Mouse (Mus musculus) R1 (cell line): ENCODE data around the gene Arhgap45.

ENCODE experiments used
- DNase-seq: peaks from one replicate; pipeline ENCODE4 v3.0.0-alpha.2; 2018; ENCODE audit warnings: low read depth, low spot score

Arhgap45 gene

GRCm38 (mm10) chr10:80016511-80016910, at the start of gene Arhgap45:
Gene Arhgap45, plus strand, starts transcription at chr10:80016653.
- no peak for DNase-seq

- DNase-seq = no peak
Measured at GRCm38 (mm10) chr10:79966886-79967400, 49.5 kb upstream of the Arhgap45 start.

GRCm38 (mm10) chr10:79968181-79968580, 48.3 kb upstream of the Arhgap45 start:
- DNase-seq = no peak

- peak; percentile 60 for DNase-seq
Measured at GRCm38 (mm10) chr10:79969124-79969568, 47.3 kb upstream of the Arhgap45 start.

DNA sequence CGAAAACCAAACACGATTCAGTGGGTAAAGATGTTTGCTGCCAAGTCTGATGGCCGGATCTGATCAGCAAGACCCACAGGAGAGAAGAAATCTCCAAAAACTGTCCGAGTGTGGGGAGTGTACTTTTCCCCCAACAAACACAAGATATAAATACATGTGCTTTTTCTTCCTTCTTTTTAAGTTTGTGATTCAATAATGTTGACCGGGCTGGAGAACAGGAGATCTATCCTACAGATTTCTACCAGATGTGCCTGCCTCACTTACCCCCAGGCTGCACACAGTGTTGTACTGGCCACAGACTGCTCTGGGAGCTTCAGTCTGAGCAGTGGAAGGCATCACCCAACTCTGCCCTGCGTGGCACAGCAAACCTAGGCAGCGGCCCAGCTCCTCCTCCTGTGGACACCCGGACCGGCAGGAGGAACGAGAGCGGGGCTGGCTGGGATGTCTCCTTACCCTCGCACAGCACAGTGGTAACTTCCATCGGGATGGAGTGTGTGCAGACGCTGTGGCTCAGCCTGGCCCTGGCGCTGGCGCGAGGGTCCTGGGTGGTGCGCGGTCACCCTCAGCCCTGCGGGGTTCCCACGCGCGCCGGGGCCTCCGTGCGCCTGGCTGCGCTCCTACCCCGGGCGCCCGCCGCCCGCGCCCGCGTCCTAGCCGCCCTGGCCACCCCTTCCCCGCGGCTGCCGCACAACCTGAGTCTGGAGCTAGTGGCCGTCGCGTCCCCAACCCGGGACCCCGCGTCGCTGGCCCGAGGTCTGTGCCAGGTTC, 45.9 kb upstream of the Arhgap45 start, which contains the start of gene Grin3b:
Gene Grin3b, plus strand, starts transcription at position 301 of the 768 bp plus-strand sequence.
- no peak for DNase-seq

- peak; percentile 57 for DNase-seq
Measured at GRCm38 (mm10) chr10:79971183-79971497, 45.3 kb upstream of the Arhgap45 start.

- DNase-seq = no peak
Measured at GRCm38 (mm10) chr10:79972831-79973230, 43.6 kb upstream of the Arhgap45 start.

DNA sequence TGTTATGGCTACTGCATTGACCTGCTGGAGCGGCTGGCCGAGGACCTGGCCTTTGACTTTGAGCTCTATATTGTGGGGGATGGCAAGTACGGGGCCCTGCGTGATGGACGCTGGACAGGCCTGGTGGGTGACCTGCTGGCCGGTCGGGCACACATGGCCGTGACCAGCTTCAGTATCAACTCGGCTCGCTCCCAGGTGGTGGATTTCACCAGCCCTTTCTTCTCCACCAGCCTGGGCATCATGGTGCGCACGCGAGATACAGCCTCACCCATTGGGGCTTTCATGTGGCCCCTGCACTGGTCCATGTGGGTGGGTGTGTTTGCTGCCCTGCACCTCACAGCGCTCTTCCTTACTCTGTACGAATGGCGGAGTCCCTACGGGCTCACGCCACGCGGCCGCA, 42.4 kb upstream of the Arhgap45 start:
- no peak for DNase-seq

- DNase-seq = no peak
Measured at GRCm38 (mm10) chr10:79974668-79975067, 41.8 kb upstream of the Arhgap45 start.

- DNase-seq = no peak
Measured at GRCm38 (mm10) chr10:79976071-79976721, 40.3 kb upstream of the Arhgap45 start.

DNA sequence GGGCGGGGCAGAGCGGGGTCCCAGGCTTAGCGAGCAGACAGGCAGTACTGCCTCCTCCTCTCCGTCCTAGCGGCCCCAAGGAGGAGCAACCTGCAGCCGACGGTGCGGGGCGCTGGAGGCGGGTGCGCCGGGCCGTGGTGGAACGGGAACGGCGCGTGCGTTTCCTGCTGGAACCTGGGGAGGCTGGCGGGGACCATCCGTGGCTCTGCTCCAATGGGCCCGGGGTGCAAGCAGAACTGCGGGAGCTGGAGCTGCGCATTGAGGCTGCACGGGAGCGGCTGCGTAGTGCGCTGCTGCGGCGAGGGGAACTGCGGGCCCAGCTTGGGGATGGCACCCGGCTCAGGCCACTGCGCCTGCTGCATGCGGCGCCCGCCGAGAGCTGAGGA, 39.7 kb upstream of the Arhgap45 start:
- peak; percentile 63 for DNase-seq

GRCm38 (mm10) chr10:79977324-79977723, 39.1 kb upstream of the Arhgap45 start:
- no peak for DNase-seq

GRCm38 (mm10) chr10:79978061-79978460, 38.4 kb upstream of the Arhgap45 start:
- DNase-seq = no peak

DNA sequence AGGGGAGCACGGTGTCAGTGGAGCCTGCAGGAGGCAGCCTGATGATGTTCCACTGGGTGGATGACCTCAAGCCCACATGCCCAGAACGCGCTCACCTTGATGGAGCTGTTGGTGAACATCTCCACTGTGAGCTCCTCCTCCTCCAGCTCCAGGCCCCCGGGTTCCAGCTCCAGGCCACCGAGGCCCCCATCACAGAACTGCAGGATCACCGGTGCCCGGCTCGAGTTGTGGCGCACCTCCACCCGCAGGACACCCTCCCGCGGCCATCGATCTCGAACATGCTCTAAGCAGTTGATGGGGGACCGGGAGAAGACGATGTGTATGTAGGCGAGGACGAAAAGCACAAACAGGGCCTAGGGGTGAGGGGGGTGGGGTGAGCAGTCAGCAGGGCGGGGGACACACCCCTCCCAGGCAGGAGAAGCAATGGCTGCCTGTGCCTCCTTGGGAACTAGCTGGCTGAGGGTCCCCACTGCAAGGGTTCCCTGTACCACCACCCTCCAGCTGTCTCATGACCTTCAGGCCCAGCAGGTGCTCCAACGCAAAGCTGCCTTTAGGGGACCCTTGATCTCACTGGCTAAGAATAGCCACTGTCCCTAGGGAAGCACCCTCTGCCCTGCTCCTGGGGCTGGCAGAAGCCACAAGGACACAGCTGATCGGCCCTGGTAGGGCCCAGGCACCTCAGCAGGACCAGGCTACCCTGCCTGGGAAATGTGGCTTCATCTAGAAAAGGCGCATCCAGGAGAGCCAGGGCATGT, 36.9 kb upstream of the Arhgap45 start:
- DNase-seq = no peak

GRCm38 (mm10) chr10:79983205-79983604, 33.2 kb upstream of the Arhgap45 start:
- DNase-seq = no peak

- peak; percentile 85 for DNase-seq
Measured at GRCm38 (mm10) chr10:79983670-79984069, 32.8 kb upstream of the Arhgap45 start.

DNA sequence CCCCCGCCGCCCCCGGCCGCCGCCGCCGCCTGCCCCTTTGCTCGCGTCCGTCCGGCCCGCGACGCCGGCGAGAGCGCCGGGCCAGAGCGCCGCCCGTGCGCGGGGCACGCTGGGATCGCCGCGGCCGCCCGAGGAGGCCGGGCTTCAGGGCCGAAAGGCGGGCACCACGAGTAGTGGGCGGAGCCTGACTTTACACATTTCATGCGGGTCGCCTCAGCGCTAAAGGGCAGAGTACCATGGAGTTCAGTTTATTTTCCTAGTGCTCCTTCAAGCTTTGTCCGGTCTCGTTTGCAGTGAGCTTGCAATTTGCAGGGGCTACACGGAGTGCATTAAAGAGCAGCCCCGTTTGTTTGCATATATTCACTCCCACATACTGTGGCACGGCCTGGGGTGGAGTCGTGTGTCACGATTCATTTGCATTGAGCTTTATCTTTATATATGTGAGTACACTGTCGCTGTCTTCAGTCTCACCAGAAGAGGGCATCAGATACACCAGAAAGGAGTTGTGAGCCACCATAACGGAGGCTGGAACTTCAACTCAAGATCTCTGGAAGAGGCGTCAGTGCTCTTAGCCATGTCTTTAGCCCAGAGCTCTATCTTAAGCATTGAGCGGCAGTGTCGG, 32.1 kb upstream of the Arhgap45 start, which contains the start of gene Tmem259:
Gene Tmem259, minus strand, starts transcription at position 136 of the 622 bp plus-strand sequence.
- DNase-seq = peak; percentile 94

DNA sequence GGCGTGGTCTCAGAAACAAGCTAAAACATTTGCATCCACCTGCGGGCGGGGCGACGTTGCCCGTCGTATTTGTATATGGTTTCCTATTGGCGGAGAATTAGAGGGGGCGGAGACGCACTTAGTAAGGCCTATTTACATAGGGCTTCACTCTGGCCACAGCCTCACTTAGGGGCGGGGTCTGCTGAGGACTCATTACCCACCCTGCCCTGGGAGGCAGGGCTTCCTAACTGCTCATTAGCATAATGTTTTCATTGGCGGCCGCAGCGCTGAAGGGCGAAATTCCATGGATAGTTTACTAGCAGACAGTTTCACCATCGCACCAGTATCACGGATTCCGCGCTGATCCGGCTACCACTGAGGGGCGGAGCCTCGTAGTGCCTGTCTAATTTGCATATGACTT, 31.6 kb upstream of the Arhgap45 start:
- peak; percentile 100 for DNase-seq

- peak; percentile 84 for DNase-seq
Measured at GRCm38 (mm10) chr10:79985334-79986231, 30.9 kb upstream of the Arhgap45 start.

- DNase-seq = no peak
Measured at GRCm38 (mm10) chr10:79986232-79986878, 30.1 kb upstream of the Arhgap45 start.
